Mouse (Mus musculus) urinary bladder, postnatal 36 days (tissue): Measurements from ENCODE around the gene Pp2d1.
"Not testable (repeated sequence)": the region's sequence is repeated elsewhere in the genome, so short reads cannot be mapped to it uniquely, and the experiment has no call there.

Experiments used
- DNase-seq, 2 experiments: peaks; one replicate each; pipeline ENCODE4 v3.0.0; 2022; ENCODE audit warnings: low spot score in 2 of 2, mixed read lengths in 1 of 2

Pp2d1 gene

DNA sequence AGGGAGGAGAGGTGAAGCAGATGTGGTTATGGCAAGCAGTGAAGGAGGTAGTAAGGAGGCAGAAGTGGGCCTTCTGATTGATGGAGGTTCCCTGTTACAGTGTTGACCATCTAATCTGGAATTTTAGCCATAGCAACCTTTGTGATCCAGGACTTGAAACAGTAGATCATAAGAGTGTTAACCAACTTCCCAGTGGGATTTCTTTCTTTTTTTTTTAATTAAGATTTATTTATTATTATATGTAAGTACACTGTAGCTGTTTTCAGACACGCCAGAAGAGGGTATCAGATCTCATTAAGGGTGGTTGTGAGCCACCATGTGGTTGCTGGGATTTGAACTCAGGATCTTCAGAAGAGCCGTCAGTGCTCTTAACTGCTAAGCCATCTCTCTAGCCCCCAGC lies at the start of gene Pp2d1:
Pp2d1 (minus strand) TSS at position 101 of the 400 bp plus-strand sequence.
- DNase-seq, result not testable (repeated sequence)

DNA sequence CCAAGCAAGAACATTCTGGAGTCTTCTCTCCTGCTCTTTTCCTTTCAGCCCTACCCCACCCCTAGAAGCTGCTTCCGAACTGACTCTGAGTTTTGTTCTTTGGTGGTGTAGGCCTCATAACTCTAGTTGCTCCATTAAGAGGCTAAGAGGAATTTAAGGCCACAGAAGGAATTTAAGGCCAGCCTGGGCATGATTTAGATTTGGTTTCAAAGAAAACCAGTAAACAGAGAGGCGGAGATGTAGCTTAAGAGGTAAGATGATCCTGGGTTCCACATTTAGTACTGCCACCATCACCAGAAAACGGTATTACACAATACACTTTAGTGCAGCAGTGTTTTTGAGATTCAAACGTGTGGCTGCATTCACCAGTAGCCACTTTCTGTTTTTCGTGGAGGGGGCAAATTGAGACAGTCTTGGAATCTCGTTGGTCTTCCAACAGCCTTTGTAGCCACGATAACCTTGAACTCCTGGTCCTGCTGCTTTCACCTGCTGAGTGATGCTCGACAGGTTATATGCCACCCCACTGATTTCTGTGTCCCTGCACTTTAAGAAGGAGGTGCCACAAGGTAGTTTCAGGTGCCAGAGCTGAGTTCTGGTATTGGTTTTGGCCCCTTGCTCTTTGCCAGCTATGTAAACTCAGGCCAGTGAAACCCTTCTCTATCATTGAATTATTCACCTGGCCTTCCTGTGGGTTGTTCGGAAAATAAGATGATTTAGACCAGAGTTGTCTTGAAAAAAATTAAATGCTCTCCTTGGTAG lies 49.0 kb upstream of the Pp2d1 start:
- DNase-seq, result no peak

DNA sequence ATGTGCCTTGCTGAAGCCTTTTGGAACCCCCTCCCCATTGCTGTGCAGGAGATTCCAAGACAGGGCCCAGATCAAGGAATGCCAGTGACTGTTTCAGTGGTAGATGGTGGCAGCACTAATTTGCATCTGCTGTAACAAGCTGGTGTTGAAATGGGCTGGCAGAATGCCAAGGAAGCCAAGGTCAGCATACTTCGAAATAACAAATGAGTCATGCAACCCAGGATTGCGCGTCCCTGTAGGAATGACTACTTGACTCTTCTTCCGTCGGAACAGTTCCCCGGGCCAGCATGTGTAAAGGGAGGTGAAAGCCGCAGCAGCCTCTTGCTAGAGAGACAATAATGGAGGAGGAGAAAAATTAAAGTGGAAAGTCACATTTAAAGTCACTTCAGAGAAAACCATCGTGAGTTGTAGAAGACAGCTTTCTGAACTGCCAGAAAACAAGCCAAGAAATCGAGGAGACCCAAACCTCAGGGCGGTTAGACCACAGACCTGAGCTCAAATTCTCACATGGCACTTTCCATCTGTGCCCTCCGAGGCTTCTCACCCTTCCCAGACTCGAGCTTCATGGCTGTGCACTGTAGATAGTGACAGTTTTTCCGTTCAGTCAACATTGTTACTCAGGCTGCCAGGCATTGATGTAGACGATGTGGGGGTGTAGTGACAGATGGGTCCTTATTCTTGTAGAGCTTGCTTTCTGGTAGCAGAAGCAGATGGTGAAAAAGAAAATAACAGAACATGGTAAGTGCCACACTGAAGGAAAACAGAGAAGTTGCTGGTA lies 48.0 kb upstream of the Pp2d1 start:
- DNase-seq, result peak; percentile 85 to 96

DNA sequence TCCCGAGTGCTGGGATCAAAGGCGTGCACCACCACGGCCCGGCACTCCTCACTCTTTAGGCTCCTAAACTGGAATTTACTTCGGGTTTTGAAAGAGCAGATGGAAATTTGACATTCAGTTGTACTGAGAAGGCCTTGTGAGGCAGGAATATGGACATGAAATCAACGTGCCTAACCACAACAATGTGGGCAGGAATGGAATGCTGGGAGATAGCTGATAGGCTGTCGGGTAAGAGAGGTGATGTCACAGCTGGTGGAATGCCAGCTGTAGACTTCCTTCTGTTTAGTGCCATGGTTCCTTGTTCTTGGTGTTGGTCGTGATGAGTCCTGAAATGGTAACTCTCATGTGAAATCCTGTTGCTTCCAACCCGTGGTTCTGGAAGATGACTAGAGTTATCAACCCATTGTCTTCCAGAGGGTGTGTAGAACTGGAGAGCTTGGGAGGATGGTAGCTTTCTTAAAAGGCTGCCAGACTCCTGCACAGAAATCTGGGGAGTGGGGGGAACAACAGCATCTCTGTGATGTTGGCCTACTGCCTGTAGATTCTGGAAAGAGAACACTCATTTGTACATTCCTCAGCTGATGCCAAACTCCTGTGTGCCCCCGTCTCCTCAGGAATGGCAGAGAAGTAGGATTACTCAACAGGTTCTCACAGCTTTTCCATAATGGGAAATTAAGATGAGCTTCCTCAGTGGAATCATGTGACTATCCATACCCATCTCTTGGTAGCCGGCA lies 44.8 kb upstream of the Pp2d1 start:
- no peak for DNase-seq

DNA sequence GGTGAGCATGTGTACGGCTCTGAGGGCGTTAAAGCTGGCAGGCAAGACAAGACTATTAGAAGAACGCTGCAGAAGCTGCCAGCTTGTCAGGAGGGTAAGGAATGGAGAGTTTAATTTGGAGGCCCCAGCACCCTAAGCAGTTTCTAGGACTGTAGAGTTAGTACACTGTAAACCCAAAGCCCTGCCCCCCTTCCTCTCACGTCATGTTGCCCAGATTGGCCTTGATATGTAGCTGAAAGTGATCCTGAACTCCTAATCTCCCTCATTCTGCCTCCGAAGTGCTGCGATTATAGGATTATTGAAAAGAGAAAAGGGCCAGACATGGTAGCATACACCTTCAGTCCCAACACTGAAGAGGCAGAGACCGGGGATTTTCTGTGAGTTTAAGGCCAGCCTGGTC lies 43.6 kb upstream of the Pp2d1 start:
- DNase-seq, result no peak

DNA sequence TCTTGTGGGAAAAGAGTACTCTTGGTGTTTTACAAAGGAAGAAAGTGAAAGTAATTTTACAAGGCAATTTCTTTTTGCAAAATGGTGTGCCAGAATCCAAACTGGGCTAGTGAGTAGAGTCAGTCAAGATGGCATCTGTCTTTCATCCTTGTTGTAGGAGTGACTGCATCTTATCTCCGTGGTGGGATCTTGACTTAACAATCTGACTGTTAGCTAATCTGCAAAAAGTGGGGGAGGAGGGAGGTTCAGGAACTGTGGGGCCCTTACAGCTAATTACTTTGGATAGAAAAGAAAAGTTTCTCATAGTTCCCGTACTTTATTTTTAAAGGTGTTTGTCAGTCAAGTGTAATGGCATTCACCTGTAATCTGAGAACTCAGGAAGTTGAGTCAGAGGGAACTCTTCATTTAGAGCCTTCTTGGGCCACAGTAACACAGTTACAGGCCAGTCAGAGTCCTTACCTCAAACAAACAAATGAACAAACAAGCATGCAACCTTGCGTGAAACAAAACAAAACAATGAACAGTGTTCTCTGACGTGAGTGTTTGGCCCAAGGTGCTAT lies 42.9 kb upstream of the Pp2d1 start:
- DNase-seq, result no peak

DNA sequence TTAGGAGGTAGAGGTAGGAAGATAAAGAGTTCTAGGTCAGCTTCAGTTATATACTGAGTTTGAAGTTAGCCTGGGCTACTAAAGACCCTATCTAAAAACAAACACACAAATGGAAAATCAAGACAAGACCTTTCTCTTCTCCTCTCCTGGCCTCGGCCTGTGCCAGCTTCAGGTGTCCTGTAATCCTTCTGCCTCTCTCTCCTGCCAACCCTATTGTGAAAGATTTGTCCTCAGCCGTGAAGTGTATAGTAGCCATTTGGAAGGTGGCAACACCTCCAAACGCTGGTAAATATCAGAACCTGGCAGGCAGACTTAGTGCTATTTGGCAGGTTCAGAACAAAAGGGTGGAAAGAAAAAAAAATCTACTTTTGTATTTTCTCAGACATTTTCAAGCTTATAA lies 41.0 kb upstream of the Pp2d1 start:
- no peak for DNase-seq

DNA sequence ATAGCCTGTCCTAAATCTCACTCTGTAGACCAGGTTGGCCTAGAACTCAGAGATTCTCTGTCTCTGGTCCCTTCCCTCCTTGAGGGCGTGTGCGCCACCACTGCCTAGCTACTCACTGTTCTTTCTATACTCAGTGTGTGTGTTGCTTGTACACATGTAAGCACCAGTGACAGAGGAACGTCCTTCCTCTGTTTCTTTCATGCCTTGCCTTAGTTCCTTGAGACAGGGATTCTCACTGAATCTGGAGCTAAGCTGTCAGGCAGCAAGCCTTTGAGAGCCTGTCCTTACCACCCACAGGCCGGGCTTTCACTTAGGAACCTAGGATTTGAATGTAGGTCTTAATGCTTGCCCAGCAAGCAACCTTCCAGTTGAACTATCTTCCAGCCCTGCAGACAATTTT lies 40.4 kb upstream of the Pp2d1 start:
- DNase-seq, result no peak

DNA sequence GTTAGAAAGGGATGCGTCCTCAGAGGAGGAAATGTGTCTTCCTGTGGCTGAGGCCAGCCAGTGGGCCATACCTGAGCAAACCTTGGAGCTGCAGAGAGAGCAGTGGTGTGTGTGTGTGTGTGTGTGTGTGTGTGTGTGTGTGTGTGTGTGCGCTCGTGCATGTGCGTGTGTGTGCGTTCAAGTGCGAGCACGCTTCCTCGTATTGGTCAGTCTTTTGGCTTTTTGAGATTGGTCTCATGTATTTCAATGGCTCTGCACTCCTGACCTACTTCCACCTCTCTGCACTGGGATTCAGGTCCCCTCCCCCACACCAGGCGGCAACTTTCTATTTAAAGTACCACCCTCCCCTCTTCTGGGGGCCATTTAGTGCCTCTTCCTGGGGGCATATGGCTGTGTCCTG lies 39.5 kb upstream of the Pp2d1 start:
- DNase-seq, result no peak

DNA sequence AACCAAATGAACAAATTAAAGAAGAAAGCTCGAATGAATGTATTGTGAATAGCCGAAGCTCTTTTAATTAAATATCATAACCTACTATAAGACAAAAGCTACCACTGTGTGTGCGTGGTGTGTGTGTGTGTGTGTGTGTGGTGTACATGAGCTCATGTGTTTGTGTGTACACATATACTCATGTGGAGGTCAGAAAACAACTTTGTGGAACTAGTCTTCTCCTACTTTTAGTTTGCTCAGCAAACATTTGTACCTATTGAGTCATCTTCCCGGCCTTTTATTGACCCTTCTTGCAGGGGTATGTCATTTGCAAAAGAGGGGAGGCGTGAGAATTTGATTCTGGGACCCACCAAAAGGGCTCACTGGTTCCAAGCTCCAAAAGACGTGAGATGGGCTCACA lies 39.0 kb upstream of the Pp2d1 start:
- DNase-seq, result no peak

DNA sequence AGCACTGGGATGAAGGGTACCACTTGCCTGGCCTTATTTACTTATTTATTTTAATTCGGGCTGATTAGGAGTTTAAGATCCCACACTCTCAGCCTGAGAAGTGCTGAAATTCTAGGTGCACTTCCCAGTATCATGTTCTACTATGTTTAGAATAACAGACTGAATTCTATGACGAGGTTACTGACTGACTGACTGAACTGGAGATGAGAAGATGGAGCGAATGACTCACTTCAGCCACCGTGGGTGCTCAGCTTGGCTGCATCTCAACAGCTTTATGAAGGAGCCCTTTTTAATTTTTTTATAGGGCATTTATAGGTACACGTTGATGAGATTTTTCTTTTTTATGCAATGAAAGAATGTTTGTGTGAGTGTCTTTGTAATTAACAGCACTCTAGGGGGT lies 38.5 kb upstream of the Pp2d1 start:
- DNase-seq, result no peak

DNA sequence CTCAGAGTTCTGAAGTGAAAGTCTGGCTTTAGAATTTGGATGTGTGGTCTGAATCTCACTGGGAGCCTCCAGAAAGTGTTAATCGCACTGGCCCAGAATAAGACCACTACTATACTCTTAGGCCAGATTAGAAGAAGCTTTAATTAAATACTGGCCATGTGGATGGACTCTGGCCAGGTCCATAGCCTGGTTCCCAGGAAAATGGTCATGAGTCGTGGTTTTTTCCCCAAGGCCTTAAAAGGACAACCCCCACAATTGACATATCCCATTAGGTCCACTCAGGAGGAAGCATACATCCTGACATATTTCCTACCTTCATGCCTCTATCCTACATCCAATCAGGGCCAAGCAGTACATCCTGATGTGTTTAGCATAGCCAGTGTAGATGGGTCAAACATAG lies 37.9 kb upstream of the Pp2d1 start:
- no peak for DNase-seq

DNA sequence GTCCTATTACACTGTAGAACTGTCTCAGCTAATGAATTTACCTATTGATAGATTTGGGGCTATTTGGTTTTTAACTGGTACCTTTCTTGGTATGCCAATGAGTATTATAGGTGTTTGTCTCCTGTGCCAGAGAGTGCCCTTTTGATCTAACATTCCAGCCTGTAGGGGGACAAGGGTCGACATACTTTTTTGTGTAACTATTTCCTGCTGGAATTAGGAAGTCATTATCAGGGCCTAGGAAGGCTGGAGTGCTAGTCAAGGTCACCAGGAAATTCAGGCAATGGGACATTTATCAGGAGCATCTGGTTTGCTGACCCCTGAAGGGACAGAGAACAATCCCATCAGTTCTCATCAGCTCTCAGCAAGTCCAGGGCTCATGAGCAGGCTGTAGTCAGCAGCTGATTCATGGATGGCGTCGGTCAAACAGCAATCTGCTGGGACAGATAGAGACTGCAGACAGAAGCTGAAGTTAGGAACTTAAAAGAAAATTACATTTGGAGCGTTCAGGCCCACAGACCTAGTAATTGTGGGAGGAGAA lies 33.8 kb upstream of the Pp2d1 start:
- DNase-seq, result no peak

DNA sequence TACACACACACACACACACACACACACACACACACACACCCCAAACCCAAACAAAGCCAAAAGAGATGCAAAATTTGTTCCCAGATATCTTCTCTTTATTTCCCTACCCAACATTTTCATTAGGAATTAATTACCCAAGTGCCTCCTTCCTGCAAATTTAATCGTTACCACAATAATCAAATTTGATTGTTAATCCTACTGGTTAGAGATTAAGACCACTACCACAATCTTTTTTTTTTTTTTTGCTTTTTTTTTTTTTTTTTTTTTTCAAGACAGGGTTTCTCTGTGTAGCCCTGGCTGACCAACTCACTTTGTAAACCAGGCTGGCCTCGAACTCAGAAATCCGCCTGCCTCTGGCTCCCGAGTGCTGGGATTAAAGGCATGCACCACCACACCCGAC lies 31.7 kb upstream of the Pp2d1 start:
- DNase-seq, result not testable (repeated sequence)

DNA sequence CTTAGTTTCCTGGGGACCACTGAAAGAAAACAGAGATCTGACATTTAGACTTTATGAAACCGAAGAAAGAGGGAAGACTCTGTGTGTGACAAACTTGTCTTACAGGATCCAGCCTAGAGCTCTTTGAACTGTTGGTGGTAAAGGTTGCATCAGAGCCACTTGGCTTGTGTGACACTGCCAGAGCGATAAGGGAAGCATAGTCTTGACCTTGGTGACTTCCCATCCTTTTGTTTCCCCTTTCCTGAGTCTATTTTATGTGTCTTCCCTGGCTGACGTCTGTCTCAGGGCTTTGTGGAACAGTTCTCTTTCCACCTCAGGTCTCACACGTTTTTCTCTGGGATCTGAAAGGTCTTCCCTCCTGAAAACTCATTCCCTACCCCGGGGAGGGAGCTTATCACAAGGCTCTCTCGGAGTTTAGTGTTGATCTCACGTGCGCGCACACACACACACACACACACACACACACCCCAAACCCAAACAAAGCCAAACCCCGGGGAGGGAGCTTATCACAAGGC lies 31.2 kb upstream of the Pp2d1 start:
- DNase-seq, result no peak

DNA sequence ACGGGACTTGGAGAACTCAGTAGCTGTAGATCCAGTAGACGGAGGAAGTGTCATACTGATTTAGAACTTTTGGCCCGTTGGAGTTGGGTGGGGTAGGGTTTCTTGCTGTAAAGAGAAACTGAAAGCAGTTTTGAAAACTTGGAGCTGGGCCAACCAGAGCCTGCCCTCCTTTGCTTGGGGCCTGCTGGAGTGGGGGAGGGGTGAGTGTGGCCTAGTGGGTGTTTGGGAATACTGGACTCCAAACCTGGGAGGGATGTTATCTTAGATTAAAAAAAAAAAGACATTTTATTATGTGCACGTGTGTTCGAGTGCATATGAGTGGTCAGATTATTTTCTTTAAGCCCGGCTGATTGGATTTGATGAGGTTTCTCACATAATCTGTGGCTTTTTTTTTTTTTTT lies 30.6 kb upstream of the Pp2d1 start:
- DNase-seq, result peak; percentile 55 to 81

DNA sequence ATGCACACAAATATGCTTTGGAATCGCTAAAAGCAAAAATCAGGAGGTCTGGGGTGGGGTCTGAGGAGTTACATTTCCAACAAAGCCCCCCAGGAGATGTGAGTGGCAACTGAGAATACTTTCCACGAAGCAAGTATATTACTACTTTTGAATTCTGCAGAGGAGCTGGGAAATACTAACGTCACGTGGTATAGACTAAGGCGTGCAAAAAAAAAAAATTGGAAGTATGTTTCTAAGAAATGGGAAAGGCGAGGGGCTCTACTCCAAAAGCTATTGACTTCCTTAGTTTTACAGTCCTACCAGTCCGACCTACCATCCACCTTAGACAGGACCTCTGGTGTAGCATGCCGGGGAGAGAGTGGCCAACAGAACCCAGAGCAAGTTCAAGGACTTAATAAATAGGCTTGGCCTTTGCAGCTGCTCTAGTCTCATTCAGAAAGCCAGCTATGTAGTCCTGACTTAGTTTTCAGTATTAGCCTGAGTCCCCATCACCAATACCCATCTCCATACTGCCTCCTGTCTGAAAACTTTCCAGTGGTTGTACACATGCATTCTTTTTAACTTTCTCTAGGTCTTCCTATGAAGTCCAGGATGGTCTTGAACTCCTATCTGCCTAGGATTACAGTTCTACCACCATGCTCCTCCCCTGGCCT lies 29.6 kb upstream of the Pp2d1 start:
- DNase-seq, result no peak

DNA sequence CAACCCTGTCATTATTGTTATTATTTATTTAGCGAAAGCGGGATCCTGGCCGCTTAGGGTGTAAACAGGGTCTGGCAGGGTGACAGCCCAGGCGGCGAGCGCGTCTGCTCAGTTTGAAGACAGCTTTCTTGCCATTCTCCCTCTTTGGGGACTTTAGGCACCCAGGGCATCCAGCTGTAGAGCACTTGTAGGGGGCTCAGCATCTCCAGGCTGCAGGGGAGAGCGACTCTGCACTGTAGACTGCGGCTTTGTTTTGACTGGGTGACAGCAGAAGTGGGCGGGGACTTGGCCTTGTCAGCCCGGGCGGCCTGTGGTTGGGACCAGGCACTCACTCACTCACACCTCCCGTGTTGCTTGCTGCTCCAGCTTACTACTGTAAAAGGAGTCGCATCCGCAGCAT lies 28.9 kb upstream of the Pp2d1 start:
- DNase-seq, result peak; percentile 63 to 84

DNA sequence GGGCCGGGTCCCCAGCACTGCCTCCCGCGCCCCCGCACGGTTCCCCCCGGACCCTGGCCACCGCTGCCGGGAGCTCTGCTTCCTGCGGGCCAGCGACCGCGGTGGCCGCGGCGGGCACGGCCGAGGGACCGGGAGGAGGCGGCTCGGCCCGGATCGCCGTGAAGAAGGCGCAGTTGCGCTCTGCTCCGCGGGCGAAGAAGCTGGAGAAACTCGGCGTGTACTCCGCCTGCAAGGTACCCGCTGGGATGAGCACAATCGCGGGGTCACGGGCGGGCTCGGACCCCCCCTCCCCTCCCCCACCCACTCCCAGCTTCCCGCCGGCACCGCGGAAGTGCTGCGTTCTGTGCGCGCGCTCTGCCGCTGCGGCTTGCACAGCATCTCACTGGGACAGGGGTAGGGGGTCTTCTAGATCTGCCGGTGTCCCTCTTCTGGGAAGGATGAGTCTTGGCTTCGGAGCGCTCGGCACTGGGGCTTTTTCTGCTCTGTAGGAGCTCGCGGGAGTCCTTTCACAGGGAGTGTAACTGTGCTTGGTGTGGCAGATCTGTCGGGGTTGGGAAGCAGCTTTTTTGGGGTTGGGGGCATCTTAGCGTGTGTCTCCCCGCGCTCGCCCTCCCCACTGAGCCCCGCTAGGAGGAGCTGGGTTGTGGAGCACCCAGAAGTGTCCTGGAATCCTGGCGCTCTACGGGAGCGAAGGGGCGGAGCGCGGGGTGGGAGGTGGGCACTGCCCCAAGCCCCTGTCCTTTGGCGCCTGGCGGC lies 28.3 kb upstream of the Pp2d1 start:
- DNase-seq, result peak; percentile 46 to 68

DNA sequence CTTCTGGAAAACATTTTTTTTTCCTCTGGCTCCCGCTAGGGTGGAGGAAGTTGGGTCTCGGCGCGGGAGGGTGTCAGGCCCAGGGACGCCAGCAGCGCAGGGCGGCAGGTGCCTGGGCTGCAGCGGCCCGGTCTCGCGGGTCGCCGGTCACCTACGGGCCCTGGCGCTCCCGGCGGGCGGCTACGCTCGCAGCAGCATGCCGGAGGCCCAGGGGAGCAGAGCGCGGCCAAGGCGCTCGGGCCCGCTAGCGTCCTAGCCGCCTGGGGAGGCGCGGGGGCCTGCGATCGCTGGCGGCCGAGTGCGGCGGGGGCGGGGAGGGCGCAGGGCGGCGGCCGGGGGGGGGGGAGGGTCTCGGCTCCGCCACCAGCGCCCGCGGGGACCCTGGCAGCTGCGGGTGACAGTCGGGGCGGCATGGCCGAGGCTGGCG lies 27.7 kb upstream of the Pp2d1 start:
- DNase-seq, result peak; percentile 72
